Mouse (Mus musculus): Measurements from ENCODE around the gene Pigr.

Pigr gene

DNA sequence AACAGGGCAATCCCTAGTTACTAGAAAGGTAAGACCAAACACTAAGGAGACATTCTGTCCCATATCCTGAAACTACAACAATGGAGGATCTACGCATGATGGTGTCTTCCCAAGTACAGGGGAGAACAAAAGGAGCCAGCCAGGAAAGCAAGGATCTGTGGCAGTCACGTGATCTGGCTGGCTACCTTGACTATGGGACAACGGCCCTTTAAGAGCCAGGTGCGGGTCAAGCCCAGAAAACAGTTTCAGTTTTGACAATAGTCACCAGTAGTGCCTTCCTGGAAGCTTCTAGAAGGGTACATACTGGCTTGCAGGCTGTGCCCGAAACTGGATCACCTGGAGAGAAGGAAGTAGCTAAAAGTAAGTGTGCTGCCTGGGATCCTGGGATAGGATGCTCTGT lies at the start of gene Pigr:
TSS of gene Pigr (plus strand) at position 237 of the 400 bp plus-strand sequence.
- no peak for DNase-seq

GRCm38 (mm10) chr1:130779867-130780266 lies 46.6 kb upstream of the Pigr start:
- no peak for DNase-seq

- no peak for DNase-seq
These were observed 42.4 kb upstream of the Pigr start for GRCm38 (mm10) chr1:130784054-130784453.

- DNase-seq, result no peak
These were observed 39.5 kb upstream of the Pigr start for GRCm38 (mm10) chr1:130787001-130787400.

- DNase-seq, result no peak
These were observed 36.7 kb upstream of the Pigr start for GRCm38 (mm10) chr1:130789512-130790451.

DNA sequence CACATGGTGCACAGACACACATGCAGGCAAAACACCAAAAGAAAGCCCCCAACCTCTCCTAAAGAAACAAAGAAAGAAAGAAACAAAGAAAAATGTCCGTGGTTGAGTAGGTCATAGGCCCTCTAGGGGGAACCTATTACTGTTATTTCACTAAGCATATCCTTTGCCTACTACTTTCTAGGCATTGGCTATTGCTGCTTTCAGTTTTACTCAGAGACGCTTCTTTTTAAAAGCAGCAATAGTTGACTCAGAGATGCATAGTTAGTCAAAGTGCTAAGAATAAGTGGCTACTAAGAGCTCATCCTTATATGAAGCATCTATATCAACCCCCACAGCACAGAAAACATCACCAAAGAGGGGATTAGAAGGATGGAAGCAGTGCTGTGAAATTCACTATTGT lies 31.2 kb upstream of the Pigr start:
- no peak for DNase-seq

GRCm38 (mm10) chr1:130796967-130797684 lies 29.4 kb upstream of the Pigr start:
- DNase-seq, result peak; percentile 34 to 57

DNA sequence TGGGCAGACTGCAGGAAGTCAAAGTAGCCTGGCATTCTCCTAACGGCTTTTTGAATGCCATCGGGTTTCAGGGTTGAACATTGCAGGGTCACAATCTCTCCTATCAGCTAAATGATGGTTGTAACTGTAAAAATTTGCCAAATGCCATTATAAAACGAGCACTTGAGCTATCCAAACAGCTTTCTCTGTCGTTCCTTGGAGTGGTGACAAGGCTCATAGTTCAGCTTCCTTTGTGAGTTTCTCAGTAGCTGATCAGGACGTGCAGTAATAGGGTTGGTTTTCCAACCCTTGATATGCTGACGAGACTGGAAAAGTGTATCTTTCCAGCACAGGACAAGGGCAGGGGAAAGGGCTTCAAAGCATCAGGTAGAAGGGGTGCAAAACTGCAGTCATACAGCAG lies 28.4 kb upstream of the Pigr start:
- DNase-seq, result peak in 1 of 2 experiments; percentile 17

DNA sequence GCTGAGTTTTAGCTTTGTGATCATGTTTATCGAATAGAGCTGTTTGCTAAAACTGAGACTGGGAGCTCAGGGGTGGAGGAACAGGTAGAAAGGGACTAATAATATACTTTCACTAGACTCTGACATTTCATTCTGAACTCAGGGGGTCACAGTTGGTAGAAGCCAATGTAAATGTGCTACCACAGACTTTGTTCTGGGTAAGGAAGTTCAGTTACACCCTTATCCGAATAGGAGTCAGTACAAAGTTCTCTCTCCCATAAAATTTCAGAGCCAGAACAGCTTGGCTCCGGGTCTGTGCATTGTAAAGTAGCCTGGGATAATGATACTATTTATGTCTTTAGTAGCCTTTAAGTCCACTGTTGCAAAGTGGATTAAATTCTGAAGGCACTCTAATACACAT lies 27.9 kb upstream of the Pigr start:
- no peak for DNase-seq

DNA sequence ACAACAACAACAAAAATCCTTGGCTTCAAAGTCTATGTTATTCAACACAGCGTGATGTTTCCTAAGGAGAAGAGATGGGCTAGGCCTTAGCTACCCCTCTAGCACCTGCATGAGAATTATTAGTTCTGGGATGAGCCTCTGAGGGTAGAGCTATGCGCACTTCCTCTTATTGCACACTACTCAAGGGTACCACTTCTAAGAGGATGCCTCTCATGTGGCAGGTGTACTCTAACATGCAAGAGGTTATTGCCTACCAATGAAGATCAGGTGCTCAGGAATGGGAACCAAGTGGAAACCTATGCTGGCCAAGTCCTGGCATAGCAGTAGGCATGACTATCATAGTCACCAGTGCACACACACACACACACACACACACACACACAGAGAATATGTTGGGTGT lies 27.1 kb upstream of the Pigr start:
- DNase-seq, result no peak

GRCm38 (mm10) chr1:130800602-130801001 lies 25.9 kb upstream of the Pigr start, which contains the start of gene Fcamr:
Gene Fcamr (plus strand): TSS chr1:130800902.
- DNase-seq, result no peak

DNA sequence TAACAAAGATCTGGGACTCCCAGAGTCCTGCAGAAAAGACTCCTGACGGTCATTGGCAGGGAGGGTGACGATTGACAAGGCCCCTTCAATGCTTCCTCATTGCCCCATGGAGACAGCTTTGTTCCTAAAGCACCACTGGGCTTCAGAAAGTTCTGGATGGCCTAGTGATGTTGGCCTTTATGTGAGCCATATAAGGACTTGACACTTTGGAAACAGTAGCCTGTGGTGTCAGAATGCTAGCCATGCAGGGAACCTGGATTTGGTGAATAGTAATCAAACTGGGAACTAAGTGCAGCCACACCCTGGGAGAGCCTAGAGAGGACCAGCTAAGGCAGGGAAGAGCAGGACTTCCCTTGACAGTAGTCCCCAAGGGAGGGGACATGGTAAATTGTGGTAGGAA lies 25.0 kb upstream of the Pigr start:
- DNase-seq, result no peak

GRCm38 (mm10) chr1:130802976-130803375 lies 23.5 kb upstream of the Pigr start:
- no peak for DNase-seq

GRCm38 (mm10) chr1:130804279-130804678 lies 22.2 kb upstream of the Pigr start:
- no peak for DNase-seq

- no peak for DNase-seq
These were observed 15.6 kb upstream of the Pigr start for GRCm38 (mm10) chr1:130810906-130811305.

DNA sequence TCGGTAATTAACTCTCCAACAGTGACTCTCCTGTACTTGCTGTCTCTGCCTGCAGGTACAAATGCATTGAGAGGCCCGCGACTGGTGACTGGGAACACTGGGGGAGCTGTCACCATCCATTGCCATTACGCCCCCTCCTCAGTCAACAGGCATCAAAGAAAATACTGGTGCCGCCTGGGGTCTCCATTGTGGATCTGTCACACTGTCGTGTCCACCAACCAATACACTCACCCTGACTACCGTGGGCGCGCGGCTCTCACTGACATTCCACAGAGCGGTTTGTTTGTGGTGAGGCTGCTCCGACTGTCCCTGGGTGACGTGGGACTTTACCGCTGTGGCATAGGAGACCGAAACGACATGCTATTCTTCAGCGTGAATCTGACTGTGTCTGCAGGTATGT lies 15.2 kb upstream of the Pigr start:
- no peak for DNase-seq

GRCm38 (mm10) chr1:130819737-130820136 lies 6.7 kb upstream of the Pigr start:
- no peak for DNase-seq

DNA sequence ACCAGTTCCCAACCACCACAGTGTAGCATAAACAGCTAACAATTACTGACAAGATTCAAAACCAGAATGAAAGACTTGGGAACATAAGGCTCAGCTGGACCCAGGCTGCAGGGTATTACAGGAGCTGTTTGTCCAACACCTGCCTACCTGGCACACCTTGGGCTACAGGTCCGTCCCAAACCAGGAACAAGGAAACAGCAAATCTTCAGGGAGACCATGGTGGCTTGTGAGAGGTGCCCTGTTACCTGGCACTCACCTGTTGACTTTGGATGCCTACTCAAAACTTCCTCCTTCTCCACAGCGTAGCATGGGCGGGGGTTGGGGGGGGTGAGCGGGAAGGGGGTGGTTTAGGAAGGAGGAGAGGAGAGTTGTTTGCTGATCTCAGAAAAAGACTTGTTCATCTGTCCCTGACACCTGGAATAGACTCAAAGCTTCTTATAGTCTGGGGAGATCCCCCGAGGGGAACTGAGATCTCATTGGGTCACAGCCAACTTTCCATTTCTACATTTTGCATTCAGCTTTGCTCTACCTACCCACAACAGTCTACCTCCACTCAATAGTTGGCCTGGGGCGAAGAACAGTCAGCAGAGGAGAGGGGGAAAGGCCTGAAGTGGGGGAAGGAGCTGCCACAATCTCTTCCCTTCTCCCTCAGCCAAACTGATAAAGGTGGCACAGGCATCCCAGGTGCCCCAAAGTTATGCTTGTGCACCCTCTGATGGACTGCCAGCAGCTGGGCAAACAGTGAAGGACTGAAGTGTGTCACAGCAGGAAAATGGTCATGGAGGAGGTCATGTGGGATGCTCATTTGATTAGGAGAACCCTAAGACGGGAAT lies 6.0 kb upstream of the Pigr start:
- DNase-seq, result no peak

GRCm38 (mm10) chr1:130821149-130821471 lies 5.4 kb upstream of the Pigr start:
- no peak for DNase-seq

DNA sequence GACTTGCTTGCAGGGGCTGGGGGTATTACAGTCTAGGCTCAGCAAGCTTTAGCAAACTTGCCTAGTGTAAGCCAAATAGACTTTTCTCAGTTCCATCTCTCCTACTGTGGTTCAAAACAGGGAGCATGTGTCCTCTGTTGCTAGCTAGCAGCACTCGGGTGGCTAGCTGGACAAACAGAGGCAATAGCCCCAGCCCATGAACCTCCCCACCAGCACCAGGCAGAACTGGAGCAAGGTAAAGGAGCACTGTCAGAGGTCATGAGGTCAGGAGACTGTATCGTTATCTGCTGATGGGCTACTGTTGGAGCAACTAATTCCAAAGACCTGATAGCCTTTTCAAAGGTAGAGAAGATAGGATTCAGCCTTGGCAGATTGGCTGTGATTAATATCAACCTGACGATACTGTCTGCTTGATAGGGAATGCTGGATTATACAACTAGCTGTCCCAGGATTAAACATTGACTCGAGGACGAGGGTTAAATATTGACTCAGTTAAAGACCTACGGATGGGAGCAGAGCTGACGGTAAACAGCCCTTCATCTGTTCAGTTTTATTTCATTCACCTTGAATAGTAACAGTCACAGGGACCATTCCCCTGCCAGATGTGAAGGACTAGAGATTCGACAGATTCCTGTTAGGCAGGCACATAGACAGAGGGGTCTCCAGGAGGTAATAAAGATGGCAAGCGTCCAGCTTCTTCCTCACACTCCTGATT lies 4.4 kb upstream of the Pigr start:
- no peak for DNase-seq

DNA sequence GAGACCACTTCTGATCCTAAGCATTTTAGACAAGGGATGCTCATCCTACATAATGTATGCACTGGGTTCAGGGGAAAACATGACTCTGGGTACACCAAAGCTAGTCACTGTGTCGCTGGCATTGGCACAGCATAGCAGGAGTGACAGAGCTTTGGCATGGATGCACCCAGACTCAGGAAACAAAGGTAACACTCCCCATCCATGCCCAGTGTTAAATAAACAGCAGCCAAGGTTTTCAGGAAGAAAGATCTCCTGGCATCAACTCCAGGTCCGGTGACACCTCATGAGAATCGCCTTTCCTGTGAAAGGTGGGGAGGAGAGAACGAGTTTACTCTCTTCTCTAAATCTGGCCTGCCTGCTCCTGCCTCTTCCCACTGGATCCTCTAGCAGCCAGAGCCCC lies 2.2 kb downstream of the Pigr start:
- no peak for DNase-seq

All from thymus, postnatal 36 days (tissue).